Mouse (Mus musculus) CD4-positive helper T cell, adult 2 months (primary cell): Measurements from ENCODE around the gene Dock8.

ENCODE experiments used
- DNase-seq: peaks from one replicate; pipeline ENCODE4 v3.0.0-alpha.2; 2012; ENCODE audit warnings: low read depth, missing footprints, low spot score

Dock8 gene

DNA sequence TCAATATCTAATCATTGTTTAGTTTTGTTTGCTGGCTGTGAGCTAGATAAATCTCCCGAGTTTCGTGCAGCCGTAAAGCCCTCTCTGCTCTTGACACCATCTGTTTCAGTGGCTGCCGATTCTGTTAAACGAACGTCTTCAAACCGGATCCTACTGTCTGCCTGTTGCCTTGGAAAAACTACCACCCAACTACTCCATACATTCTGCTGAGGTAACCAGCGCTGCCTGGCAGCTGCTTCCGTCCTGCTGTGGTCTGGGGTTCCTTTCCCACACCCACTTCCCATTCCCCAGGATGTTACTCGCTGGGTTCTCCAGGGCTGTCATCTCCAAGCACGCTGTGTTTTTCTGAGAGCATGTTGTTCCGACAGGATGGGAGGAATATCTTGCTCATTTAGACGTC is 123.7 kb downstream of the Dock8 start:
- DNase-seq = no peak

DNA sequence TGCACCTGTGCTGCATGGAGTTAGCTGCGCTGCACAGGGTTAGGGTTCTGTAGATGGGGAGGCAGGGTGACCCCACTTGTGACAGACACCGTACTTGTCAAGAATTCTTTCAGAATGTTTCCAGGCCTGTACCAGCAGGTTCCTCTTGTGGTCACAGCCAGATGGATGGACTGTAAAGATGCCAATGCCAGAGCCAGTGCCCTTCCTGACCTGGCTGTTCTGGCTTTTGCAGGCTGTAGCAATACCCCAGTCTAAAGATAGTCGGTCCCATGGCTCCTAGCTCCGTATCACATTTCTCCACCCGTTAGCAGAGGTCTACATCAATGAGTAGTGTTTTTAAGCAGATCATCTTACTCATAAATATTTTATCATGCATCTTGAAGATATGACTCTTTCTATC is 124.1 kb downstream of the Dock8 start:
- no peak for DNase-seq

DNA sequence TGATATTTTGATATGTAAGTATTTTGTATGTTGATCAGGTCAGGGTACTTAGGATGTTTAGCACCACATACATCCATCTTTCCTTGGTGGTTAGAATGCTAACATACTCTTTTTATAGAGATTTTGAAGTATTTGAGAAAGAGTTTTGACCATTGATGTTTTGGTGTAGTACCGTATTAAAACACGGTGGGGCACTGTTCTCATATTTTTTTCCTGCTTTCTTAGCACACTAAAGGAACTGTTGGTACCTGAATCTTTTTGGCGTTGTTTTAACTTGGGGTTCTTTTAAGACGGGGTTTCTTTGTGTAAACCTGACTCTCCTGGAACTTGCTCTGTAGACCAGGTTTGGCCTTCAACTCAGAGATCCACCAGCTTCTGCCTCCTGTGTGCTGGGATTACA is 133.0 kb downstream of the Dock8 start:
- DNase-seq = peak; percentile 20

DNA sequence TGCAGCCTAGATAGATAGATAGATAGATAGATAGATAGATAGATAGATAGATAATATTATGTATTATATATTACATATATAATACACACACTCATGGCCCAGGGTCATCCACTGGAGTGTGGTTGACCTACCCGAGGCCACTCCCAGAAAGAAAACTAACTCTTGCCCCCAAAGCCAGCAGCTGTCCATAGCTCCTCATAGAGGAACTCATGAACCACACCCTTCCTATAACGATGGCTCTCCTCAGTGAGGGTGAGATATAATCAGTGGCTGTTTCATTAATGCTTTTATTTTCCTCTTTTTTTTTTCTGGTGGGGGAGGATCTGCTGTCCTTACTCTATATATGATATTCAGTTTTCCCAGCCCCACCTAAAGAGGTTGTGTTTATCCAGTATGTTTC is 134.6 kb downstream of the Dock8 start:
- DNase-seq = no peak

DNA sequence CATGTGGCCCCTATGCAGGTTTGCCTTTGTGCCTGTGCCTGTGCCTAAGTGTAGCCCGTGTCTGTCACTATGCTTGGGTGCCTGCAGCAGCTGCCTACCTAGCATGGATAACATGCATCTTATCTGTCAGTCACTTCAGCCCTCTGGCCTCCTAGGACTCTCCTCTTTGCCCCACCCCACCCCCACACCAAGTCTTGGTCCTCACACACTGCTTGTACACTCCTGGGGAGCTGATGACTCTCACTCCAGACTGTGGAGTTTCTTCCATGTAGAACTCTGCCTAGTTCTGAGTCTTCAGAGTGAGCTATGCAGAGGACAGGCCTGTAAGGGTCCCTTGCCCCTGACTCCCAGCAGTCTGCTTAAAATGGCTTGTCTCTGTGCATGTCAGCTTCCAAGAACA is 136.8 kb downstream of the Dock8 start:
- no peak for DNase-seq

DNA sequence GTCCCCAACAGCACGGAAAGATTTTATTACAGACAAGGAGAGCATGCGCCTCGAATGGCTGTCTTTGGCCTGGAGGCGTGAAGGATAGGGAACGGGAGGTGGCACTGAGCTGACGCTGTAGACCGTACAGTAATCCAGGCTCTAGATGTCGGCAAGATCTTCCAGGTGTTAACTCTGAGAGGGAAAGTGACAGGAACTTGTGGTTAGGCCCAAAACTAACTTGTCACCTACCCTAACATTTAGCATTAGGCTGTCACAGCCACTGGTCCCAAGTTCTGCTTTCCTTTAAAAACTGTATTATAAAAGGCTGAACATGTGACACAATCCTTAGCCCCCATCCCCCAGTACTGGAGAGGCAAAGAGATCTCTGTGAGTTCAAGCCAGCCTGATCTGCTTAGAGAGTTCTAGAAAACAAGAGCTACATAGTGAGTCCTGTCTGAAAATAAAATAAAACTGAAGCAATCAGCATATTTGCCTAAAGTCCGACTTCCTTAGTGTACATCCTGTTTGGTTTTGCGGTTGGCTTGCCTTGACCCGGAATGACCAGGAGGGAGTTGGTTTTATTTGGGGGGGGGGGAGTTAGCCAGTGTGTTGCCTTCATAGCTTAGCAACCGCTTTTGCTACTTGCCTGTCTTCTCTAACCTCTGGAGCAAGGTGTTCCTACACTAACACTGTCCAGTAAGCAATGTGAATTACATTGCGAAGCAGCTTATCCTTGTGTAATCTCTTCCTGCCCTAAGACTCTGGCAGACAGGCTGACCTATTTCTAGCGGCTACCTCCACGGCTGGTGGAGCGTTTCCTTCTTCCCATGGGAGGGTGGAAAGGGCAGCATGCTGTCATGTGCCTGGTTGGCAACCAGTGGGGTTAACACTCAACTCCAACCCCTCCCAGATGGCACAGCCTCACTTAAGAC is 138.8 kb downstream of the Dock8 start:
- DNase-seq = no peak

DNA sequence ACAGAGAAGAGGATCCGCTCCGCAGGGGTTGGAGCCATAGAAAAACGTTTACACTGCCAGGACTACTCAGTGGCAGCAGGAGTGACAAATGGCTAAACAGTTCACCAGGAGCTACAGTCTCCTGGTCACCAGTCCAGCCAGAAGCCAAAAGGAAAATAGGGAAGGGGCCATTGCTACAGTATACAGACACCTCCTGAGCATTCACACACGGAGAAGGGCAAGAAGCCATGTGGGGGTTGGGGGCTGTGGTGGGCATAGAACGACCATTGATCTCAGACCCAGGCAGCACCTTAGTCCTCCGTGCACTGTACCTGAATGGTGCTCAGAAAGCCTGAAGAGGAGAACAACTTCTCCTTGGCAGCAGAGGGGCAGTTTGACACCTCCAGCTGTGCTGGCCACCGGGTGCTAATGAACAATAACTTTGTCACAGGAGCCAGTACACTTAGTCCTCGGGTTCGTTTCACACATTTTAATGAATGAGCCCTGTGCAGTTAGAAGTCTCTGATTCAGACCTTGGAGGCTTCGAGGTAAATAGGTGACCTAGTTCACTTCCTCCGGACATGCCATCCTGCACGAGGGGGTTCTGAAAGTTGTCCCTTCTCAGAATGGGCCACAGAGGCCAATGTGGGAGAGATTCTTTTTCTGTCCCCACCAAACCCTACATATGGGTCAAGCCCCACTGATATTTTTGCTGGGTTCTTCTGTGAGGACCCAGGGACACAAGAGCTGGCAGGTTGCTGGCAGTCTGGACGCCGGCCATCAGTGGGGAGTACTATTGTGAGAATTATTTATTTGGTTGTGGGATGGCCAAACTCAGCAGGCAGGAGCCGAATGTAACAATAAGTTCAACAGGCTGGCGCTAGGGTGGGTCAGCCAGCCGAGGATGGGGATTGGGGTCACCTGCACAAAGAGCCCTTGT is 145.0 kb downstream of the Dock8 start:
- DNase-seq = no peak

DNA sequence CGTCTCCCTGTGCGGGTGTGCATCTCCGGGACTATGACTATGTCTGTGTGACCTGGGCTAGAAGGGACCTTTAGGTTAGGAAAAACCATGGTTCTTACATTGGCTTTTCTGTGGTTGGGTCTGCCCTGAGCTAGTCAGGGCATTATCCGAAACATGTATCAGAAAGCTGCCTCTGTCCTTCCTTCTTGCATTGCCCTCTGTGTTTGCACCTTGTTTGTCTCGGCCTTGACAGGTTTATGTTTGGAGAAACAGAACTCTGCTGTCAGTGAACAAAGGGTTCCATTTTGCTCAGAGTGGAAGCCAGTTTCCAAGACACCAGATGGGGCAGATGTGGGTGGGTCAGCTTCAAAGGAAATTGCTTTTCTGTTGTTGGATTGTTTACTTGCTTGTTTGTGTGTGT is 145.8 kb downstream of the Dock8 start:
- no peak for DNase-seq

DNA sequence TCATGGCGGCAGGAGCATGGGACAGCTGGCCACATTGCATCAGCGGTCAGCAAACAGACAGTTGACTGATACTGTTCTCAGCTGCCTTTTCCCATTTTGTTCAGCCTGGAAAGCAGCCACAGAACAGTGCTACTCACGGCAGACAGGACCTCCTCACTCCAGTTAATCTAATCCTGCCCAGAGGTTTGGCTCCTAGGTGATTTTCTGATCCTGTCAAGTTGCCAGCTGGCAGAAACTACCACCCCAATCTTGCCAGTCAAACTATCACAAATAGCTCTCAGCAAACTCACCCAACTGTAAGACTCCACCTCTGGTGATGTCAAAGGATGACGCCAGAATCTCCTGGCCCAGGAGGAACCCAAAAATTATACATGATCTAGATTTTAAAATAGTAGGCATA is 146.8 kb downstream of the Dock8 start:
- DNase-seq = no peak

DNA sequence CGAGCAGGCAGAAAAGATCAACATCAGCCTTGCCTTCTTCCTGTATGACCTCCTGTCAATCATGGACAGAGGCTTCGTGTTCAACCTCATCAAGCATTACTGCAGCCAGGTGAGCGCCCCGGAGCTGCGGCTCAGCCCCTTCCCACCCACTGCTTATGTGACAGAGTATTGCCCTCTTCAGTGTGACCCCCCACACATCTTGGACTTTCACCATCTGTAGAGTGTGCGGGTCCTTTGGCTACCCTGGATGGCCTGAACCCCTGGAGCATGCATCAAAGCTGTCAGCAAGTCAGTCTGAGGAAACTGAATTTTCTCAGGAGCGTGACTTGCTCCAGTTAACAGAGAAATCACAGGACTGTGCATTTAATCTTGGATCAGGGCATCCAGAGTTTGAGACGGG is 150.5 kb downstream of the Dock8 start:
- DNase-seq = no peak

DNA sequence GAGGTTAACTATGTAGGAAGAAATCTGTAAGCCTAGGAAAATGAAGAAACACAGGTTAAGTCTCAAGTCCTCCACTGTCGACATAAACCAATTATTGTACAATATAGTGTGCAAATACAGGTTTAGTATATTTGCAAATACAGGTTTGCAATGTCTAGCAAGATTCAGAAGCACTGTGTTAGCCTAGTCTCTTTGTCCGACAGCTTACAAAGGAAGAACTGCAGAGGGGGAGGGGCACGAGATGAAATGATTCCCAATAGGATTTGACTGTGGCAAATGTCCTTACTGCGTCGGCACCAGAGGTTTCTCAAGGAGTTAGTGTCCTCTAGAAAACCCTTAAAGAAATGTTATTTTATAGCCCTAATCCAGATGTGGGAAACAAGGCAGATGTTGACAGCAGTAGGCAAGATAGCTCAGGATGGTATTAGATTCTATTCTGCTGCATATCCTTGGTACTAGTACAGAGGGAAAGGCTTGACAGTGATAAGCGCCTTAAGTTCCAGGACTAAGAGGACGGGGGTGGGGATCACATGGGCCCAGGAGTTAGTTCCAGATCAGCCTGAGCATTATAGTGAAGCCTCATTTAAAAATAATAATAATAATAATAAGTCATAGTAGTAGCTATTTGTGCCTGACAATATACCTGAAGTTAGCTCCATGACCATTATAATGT is 155.3 kb downstream of the Dock8 start:
- DNase-seq = no peak

DNA sequence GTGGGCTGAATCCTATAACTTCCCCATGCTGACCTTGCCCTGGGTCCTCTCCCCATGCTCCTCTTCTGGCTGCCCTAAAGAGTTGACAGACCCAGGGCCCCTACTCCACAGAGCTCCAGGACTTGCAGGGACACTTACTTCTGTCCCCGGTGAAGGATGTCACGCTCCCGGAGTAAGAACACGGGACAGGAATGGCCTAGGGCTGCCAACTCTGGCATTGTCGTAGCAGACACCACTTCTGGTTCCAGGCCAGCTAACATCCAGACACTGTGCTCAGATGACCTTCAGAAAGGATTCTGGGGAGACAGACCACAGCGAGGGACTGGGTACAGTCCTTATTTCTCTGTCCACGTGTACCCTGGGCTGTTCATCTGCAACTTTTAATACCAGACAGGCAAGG is 155.9 kb downstream of the Dock8 start:
- DNase-seq = no peak

DNA sequence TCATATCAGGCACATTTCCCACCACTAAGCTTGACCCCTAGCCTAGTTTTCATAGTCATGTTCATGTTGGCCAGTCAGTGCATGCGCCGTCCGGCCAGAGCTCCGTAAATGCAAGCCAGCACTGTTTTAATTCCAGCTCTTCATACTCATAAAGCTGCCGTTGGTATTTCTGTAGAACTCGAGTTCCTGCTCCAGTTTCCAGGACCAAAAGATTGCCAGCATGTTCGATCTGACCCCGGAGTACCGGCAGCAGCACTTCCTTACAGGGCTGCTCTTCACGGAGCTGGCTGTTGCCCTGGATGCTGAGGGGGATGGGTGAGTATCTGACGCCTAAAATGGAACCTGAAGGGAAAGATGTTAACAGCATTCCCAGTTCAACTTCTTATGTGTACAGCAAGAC is 156.4 kb downstream of the Dock8 start:
- DNase-seq = no peak

DNA sequence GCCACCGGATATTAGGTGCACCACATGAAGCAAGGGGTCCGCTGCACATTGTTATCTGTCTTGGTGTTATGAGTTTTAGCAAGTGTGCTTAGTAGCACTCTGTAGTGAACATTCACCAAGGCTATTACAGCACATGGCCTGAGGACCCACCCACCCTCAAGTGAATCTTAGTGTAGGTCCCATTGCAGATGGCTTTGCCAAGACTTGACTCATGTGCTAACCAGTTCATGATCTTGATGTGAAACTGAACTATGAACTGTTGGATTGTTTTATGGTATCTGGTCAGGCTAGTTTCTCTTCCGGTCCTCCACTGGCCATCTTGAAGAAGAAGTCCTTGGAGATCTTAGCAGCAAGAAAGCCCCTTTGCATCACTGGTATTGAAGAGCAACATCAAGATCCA is 162.9 kb downstream of the Dock8 start:
- DNase-seq = no peak

DNA sequence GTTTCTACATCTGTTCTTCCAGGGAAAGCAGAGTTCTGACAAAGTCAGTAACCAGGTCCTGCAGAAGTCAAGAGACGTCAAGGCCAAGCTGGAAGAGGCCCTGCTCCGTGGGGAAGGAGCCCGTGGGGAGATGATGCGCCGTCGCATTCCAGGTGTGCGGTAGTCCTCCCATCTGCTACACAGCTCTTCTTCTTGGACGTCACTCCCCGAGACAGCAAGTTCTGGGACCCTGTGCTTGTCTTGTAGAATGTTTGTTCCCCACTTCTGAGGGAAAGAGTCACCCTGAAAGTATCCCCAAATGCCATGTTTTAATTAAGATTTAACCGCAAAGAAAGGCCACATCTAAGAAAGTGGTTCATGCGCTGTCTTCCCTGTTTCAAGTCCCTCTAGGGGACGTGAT is 164.1 kb downstream of the Dock8 start:
- no peak for DNase-seq

DNA sequence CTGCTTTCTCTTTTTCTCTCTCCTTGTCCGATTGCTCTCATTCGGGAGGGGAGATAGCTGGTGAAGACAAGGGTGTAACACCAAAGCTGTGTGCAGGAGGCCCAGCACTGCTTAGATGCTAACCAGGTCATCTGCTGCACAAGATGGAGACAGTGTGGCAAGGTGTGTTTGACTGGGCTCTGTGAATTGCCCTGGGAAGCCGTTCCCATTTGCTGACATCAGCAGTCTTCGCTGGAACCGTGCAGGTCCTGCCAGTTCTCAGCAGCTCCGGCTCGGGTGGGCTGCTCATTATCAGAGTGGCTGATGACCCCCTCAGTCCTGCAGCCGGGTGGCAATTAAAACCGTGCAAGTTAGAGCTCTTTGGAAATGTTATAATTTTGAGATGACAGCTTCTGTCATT is 167.1 kb downstream of the Dock8 start:
- no peak for DNase-seq

DNA sequence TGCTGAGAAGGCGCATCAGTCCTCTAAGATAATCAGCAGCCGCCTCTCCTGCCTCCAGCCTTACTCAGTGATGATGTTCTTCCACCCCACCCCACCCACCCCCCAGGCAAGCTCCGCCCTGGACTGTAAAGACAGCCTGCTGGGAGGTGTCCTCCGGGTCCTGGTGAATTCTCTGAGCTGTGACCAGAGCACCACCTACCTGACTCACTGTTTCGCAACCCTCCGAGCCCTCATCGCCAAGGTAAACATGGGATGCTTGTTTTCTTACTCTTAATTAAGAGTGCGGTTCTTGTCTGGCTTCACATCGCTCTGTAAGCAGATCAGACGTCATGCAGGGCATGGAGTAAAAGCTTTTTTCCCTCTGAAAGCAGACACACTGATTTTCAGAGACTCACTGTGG is 172.1 kb downstream of the Dock8 start:
- no peak for DNase-seq

DNA sequence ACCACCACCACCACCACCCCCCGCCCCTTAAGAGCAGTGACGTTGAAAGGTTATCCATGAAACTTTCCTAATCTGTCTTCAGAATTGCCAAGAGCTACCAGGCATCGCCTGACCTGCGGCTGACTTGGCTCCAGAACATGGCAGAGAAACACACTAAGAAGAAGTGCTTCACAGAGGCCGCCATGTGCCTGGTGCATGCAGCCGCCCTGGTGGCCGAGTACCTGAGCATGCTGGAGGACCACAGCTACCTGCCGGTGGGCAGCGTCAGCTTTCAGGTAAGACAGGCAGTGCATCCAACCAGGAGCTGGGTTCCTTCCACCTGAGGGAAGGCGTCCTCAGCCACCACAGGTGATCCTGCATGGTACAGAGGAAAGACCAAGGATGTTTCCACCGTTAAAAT is 177.4 kb downstream of the Dock8 start:
- no peak for DNase-seq

DNA sequence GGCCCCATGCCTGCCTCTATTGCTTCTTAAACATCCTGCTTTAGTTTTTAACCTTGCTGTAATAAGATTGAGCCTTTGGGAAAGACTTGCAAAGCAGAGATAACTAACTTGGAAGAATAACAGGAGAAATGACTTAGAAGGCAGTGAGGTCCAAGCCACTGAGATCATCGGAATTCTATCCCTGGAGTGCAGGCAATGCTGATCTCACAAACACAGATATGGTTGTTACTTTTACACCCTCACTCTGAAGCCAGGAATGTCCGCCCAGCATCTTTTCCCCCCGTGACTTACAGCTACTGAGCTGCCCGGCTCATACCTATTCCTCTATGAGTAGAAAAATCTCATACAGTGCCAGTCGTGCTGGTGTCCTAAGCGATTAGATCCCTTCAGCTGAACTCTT is 180.7 kb downstream of the Dock8 start:
- DNase-seq = no peak

DNA sequence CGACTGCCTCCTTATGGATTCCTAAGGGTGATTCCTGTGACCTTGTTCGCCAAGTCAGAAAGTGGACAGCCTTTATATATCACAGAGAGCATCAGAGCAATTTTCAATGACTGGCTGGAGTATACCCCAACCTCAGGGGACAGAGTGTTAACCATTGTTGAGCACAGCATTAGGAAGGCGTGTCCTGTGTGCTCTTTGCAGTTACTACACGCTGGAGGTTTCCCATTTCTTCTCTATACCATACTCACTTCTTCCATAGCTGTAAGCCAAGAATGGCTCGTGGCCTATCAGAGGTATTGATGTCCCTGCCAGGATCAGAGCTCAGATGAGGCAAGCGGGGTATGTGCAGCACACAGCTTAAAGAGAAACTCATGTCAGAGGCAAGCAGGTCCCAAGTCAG is 181.2 kb downstream of the Dock8 start:
- no peak for DNase-seq

DNA sequence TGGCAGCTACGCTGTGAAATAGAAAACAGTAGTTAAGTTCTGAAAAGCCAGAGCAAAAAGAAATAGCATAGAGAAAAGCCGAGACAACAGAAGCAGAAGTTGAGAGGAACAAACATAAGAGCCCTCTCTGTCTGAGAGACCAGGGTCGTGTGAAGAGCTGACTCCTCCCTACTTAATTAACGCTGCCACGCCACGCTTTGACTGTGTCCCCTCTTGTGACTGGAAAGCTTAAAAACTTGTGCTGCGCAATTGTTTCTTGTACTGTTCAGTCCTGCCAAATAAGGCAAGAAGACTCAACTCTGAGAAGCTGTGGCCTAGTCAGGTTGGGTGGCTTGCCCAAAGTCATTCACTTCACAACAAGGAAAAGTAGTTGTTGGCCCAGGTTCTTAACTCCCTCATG is 184.7 kb downstream of the Dock8 start:
- no peak for DNase-seq

DNA sequence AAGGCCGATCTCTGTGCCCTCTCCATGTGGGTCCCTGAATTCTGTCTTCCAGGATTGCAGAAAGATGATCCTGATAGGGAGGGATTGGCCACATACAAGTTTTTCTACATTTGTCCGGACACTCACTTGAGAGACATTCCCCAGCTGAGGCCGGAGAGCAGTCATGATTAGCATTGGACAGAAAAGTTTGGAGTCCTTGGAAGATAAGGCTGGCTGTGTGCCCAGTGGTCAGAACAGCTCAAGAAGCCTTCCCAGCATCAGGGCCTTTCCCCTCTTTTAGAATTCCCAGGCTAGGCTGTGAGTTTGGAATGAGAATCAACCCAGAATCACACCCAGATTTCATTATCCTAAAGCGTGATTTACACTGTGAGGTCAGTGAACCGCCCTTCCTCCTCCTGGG is 187.0 kb downstream of the Dock8 start:
- no peak for DNase-seq
